Mouse (Mus musculus) bone marrow macrophage, adult 2 months (primary cell): ENCODE data around the gene Gm9508. TPM values are rescaled to one million over a fixed set of nuclear protein-coding genes. Genes with fewer than 3 reads are reported as not detected.
"Not testable (repeated sequence)": the region's sequence is repeated elsewhere in the genome, so short reads cannot be mapped to it uniquely, and the experiment has no call there.

Experiments
- H3K27ac ChIP-seq: 2 replicates; pipeline ENCODE4 v1.5.1; 2012; ENCODE audit warnings: low read depth, low read length; ENCODE audit not compliant: insufficient read depth
- H3K4me1 ChIP-seq: 2 replicates; pipeline ENCODE4 v1.6.1; 2012; ENCODE audit warnings: low read length; ENCODE audit not compliant: control insufficient read depth, insufficient read depth
- H3K4me3 ChIP-seq: 2 replicates; pipeline ENCODE4 v1.5.1; 2012; ENCODE audit warnings: mild to moderate bottlenecking, low read length, moderate library complexity; ENCODE audit not compliant: insufficient read depth
- CTCF ChIP-seq: IDR thresholded peaks from 2 replicates; pipeline ENCODE4 v1.5.1; 2012; ENCODE audit warnings: low read depth, mild to moderate bottlenecking, low read length, moderate library complexity
- POLR2A ChIP-seq: IDR thresholded peaks from 2 replicates; pipeline ENCODE4 v1.6.1; 2012; ENCODE audit warnings: mild to moderate bottlenecking, low read depth, low read length, borderline replicate concordance
- polyA plus RNA-seq: library from polyadenylated mRNA; stranded (reverse); fragments of >200 nt; gene quantifications from 2 replicates; pipeline ENCODE4 v1.2.4, GENCODE M21; 2012; ENCODE audit not compliant: missing spikeins, insufficient read depth, insufficient read length

Gene Gm9508
- polyA plus RNA-seq, 1 experiment = not detected

DNA sequence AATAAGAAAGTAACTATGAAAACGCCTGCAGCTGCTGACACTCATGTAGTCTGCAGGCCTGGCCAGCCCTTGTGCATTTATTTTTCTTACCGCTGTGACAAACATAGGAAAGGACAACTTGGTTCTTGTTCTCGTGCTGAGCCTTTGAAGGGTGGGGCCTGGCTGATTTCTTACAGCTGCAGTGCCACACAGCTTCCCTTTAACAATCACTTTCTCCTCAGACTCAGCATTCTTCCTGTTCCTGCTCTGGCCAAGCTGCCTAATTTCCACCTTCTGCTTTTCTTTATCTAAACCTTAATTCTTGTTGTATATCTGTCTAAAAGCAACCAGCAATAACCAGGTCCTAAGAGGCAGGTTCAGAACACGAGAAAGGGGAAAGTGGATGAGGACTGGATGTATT is 16.7 kb upstream of the Gm9508 start:
- peak overlapping the region; percentile 55 for H3K27ac ChIP-seq
- H3K4me1 ChIP-seq = peaks cover 15% of the 10 kb centered on the region
- peak overlapping the region; percentile 26; the same call in 1 of the 2 replicates for H3K4me3 ChIP-seq
- no peak for TF ChIP-seq CTCF
- TF ChIP-seq POLR2A = no peak

GRCm38 (mm10) chr10:77711157-77711556 is 14.1 kb upstream of the Gm9508 start, which contains the start of gene Gm10024:
Gene Gm10024 (plus strand): TSS chr10:77711457.
- not testable (repeated sequence) for H3K4me3 ChIP-seq, H3K27ac ChIP-seq
- H3K4me1 ChIP-seq = peaks cover 15% of the 10 kb centered on the region

DNA sequence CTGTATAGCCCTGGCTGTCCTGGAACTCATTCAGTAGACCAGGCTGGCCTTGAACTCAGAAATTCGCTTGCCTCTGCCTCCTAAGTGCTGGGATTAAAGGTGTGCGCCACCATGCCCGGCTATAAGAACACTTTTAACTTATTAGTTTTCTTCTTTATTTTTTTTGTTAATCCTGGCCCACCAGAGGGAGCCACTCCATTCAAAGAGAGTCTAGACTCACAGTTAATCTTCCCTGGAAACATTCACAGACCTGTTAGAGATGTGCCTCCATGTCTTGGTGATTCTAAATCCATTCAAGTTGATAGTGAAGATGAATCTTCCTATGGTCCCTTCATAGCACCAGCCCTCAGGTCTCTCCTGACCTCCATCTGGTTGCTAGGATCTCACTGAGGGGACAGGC is 12.8 kb upstream of the Gm9508 start:
- no peak for TF ChIP-seq CTCF
- TF ChIP-seq POLR2A = no peak
- Histone ChIP-seq H3K4me1 (peaks cover 12% of the 10 kb centered on the region), H3K27ac (no peak overlapping the region)

DNA sequence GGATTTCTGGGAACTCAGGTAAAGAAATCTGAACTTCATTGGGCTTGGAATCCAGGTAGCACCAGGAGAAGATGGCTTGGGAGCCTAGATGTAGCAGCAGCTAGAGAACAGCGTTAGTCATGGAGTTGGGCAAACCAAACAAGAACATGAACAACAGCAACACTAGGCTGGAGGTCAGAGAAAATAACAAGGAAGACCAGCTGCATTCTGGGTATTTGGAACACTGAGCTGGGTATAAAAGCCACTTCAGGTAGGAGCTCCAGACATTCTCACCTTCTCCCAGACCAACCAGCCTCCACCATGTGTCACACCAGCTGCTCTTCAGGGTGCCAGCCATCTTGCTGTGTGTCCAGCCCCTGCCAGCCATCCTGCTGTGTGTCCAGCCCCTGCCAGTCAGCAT is 9.3 kb upstream of the Gm9508 start, which contains the start of gene Gm10272:
Gm10272 (plus strand) TSS at position 301 of the 400 bp plus-strand sequence.
- TF ChIP-seq CTCF = no peak
- no peak for TF ChIP-seq POLR2A
- H3K27ac ChIP-seq = no peak within 1 kb of the TSS
- H3K4me3 ChIP-seq = no peak within 1 kb of the TSS
- H3K4me1 ChIP-seq = no peaks in the 10 kb centered on the region

More for the DNA sequence above, 12.8 kb upstream of the Gm9508 start:
- H3K4me3 ChIP-seq = no peak overlapping the region

DNA sequence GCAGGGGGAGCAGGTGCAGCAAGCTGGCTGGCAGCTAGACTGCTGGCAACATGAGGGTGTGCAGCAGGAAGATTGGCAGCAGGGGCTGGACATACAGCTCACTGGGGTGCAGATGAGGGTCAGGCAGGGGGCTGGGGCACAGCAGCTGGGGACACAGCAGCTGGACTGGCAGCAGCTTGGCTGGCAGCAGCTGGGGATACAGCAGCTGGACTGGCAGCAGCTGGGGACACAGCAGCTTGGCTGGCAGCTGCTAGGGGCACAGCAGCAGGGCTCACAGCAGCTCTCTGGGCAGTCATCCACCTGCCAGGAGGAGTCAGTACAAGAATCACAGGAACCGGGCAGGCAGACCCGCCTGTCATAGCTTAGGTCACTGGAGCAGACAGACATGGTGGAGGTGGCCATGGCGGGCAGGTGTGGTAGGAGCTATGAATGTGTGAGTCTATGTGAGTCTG is 6.7 kb downstream of the Gm9508 start, which contains the start of gene Gm19402:
Gm19402 (minus strand) TSS at position 402 of the 452 bp plus-strand sequence.
- H3K4me3 ChIP-seq, H3K4me1 ChIP-seq, H3K27ac ChIP-seq: not testable (repeated sequence)

DNA sequence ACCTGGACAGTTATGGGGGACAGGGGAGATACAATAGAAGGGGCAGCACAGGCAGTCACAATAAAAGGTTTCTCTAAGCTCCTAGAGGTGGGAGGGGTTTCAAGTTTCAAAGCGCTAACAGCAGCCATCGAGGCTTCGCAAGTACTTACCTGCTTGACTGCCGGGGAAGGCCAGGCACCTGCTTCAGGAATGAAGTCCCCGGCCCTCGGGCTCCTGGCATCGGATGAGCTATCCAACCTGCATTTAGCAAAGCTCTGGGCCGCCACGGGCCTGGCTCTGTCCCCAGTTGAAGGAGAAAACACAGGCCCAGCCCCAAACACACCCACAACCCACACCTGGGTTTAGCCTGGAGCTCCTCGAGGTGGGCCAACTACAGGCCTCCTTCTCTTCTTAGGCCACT is 10.0 kb downstream of the Gm9508 start:
- no peak for TF ChIP-seq POLR2A
- no peak for TF ChIP-seq CTCF
- H3K27ac ChIP-seq = no peak overlapping the region
- H3K4me1 ChIP-seq = no peaks in the 10 kb centered on the region
- H3K4me3 ChIP-seq = no peak overlapping the region

GRCm38 (mm10) chr10:77685895-77686664 is 11.0 kb downstream of the Gm9508 start, which contains the start of gene Tspear:
Gene Tspear (plus strand): TSS chr10:77686569.
- Histone ChIP-seq H3K4me1 (no peaks in the 10 kb centered on the region), H3K27ac (no peak within 1 kb of the TSS), H3K4me3 (no peak within 1 kb of the TSS)
- TF ChIP-seq POLR2A (no peak), CTCF (no peak)

GRCm38 (mm10) chr10:77684181-77684580 is 12.9 kb downstream of the Gm9508 start:
- Histone ChIP-seq H3K27ac (no peak overlapping the region), H3K4me1 (no peaks in the 10 kb centered on the region), H3K4me3 (no peak overlapping the region)
- TF ChIP-seq POLR2A (no peak), CTCF (no peak)

DNA sequence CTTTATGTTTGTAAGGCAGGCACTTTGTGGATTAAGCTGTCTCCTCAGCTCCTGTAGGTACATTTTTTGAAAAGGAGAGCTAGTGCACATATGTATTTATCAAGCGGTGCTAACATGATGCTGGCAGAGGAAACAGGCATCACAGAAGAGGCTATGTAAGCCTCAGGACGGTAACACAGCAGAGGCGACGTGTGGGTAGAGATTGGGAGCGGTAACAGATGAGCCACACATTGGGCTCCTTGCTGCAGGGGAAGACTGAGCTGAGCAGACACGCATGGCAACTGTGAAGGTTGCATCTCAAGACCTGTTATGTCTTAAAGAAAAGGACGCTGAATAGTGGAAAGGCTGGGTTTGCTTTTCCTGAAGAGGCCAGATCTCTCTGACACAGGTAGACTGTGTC is 14.0 kb downstream of the Gm9508 start:
- no peak overlapping the region for H3K4me3 ChIP-seq
- H3K4me1 ChIP-seq = no peaks in the 10 kb centered on the region
- H3K27ac ChIP-seq = no peak overlapping the region
- TF ChIP-seq CTCF (no peak), POLR2A (no peak)

DNA sequence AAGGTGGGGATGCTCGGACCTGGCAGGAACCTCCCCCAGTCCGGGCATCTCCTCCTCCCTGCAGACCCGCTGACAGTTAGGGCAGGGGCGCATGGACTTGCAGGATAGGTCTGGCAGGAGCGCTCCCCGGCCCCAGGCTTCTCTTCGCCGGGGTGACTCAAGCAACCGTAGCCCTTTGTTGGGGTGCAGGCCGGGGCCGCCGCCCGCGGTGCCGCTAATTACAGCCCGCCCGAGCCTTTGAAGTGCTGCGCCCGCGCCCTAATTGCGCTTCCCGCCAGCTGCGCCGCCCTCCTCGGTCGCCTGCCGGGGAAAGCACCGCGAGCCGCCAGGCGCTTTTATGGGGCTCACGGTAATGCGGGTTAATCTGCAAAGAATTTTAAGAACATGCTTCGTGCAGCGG is 19.5 kb downstream of the Gm9508 start:
- TF ChIP-seq CTCF (no peak), POLR2A (no peak)
- Histone ChIP-seq H3K27ac (no peak overlapping the region), H3K4me1 (no peaks in the 10 kb centered on the region), H3K4me3 (no peak overlapping the region)

GRCm38 (mm10) chr10:77673765-77674164 is 23.3 kb downstream of the Gm9508 start:
- H3K4me3 ChIP-seq = no peak overlapping the region
- no peak overlapping the region for H3K27ac ChIP-seq
- TF ChIP-seq POLR2A (no peak), CTCF (no peak)
- no peaks in the 10 kb centered on the region for H3K4me1 ChIP-seq
